Mouse (Mus musculus) thymus, postnatal 4 days (tissue): ENCODE results near the gene Gm45337.
A peak's percentile ranks its signal among the peaks of the same experiment; 100 is the strongest.

ENCODE experiments used
- DNase-seq: peaks from one replicate; pipeline ENCODE4 v3.0.0; 2021

Gm45337 gene

DNA sequence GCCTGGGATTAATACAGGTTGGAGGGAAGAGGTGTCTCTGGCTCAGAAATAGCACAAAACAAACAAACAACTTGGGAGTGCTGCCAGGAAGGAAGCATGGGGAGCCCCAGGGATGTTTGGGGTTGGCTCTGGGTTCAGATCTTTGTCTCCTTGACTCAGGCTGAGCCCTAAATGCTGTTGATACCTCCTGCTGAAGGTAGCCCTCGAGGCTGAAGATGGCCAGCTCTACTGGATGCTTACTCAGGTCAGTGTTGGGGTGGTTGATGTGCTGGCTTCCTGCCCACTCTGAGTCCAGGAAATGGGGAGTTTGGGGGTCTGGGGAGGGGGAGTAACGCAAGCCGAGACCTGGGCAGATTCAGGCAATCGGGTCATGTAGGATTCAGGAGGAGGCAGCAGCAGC is 47.7 kb downstream of the Gm45337 start:
- no peak for DNase-seq

DNA sequence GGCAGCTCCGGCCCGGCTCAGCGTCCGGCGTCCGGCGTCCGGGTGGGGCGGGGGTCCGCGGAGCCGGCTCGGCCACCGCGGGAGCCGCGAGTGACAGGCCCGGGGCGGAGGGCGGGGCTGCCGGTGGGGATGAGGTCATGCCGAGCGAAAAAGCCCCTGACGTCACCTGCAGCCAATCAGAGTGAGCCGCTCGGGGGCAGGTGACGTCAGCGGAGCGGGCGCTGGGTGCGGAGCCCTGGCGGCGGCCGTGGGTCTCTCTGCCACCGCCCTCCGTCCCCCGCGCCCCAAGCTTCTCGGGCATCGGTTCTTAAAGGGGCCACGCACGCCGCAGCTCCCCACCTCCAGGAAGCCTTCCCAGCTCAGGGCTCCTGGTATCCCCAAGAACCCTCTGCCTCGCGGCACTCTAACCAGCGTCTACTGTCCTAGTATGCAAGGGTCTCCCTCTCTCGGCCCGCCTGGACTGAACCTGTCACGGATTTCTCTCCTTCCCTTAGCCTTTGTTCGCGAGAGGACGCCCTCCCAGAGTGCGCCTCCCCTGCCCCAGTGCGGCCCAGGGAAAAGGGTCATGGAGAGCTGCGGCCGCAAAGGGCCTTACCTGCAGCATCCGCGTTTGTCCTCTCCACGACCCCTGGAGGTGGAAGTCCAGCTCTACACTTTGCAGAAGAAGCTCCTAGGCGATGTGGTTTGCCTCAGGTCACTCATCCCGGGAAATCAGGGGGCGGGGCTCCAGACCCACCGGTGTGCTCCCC is 49.0 kb downstream of the Gm45337 start, which contains the start of gene Dusp8:
Gene Dusp8 (minus strand): TSS at position 661 of the 749 bp plus-strand sequence.
- peak; percentile 93 for DNase-seq

DNA sequence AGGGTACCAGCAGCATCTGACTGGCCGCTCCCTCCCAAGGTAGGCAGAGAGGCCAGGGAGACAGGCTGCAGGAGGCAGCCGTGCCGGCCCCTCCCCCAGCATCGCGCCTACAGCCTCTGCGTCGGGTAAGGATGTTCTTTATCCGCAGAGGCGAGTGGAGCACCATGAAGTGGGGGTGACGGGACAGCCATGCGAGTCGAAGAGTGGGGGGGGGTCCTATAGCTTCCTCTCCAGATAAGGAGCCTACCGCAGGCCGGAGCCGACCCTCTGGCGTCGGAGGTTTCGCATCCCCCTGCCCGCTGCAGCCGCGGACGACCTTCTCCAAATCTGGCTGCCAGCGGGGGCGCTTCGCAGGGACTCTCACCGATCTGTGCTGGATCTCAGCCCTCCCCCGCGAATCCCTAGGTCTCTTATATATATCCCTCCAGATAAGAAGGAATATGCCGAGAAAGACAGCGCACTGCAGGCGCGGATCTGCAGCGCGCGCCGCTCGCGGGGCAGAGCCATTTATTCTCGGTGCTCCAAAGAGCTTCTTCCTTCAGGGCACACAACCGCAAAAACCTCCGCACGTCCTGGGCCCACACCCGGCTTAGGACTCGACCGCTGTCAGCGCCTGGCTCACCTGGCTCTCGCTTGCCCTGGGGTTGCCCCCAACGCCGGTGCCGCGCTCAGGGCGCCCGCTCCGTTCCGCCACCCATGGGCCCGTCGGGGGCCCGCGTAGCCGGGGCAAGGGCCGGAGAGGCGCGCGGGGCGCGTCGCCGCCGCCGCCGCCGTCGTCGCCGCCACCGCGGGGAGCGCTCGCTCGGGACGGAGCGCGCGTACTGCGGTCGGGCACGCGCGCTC is 49.9 kb downstream of the Gm45337 start:
- peak; percentile 46 for DNase-seq

DNA sequence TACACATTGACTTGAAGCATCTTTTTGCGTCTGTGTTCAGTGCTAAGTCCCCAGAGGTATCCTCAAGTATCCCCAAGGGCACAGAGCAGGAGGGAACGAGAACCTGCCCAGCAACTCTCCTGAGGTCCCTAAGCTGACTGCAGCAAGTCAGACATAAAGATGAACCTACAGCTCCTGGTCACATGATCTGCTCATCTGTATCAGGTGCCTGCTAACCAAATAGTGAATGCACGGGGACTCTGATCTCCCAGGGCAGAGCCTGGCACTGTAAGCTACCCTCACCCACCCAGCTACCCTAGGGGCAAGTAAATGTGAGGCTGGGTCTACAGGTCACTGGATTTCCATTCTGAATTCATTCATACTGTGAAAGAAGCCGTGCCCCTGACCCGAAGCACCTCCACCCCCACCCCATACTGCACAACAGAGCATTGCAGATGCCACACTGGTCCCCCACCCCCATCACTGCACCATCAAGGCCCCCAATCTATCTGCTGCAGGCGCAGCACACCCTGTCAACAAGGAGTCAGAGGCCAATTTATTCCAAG is 50.6 kb downstream of the Gm45337 start:
- no peak for DNase-seq
